Mouse (Mus musculus): ENCODE results near the gene Galnt7. TPM values are rescaled to one million over a fixed set of nuclear protein-coding genes. Genes with fewer than 3 reads are reported as not detected.

Galnt7 gene
- total and polyA plus RNA-seq, 3 experiments: 11.1 to 138 (median 18.5) TPM

DNA sequence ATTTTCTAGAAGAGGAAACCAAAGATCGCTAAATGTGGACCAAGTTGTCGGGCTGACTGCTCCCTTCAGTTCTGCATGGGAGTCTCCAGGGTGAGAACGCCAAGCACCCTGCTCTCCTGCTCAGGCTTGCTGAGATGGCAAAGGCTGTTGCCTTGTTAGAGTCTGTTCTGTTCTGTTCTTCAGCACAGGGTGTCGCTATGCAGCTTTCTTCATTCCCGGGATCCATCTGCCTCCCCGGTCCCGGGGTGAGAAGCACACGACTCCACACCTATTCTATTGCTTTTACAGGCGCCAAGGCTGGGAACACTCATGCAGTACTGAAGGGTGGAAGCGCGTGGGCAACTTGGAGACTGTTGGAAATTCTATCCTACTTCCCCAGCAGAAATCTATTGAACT, 83.4 kb downstream of the Galnt7 start:
- TF ChIP-seq MXI1 (IDR thresholded peaks at IDR 0.05; ENCODE audit: low read depth, low read length): no peak
- TF ChIP-seq ZNF384 (IDR thresholded peaks at IDR 0.05; ENCODE audit: low read depth, low read length): no peak
- no peak for TF ChIP-seq MYC (IDR thresholded peaks at IDR 0.05; ENCODE audit: low read depth, low read length)
- TF ChIP-seq RCOR1 (IDR thresholded peaks at IDR 0.05; ENCODE audit: low read depth, low read length): no peak
- TF ChIP-seq POLR2A (IDR thresholded peaks at IDR 0.05; ENCODE audit: control insufficient read depth in 1 of 2, insufficient read depth in 1 of 2, low read depth in 1 of 2, low read length in 2 of 2, poor library complexity in 1 of 2): no peak
- no peak for TF ChIP-seq USF1 (IDR thresholded peaks at IDR 0.05; ENCODE audit: low read depth, low read length)
- TF ChIP-seq CTCF (IDR thresholded peaks at IDR 0.05 in 2 of 3, conservative IDR thresholded peaks at IDR 0.05 in 1 of 3; ENCODE audit: control insufficient read depth in 1 of 3, insufficient read depth in 1 of 3, low read depth in 2 of 3, low read length in 3 of 3, poor library complexity in 1 of 3, severe bottlenecking in 1 of 3): no peak
- TF ChIP-seq TBP (IDR thresholded peaks at IDR 0.05; ENCODE audit: low read depth, low read length): no peak
- TF ChIP-seq GABPA (IDR thresholded peaks at IDR 0.05; ENCODE audit: low read depth, low read length): no peak
- no peak for TF ChIP-seq CHD1 (IDR thresholded peaks at IDR 0.05; ENCODE audit: low read depth, low read length)
- no peak for TF ChIP-seq ZMIZ1 (IDR thresholded peaks at IDR 0.05; ENCODE audit: low read depth, low read length)
- no peak for TF ChIP-seq HCFC1 (IDR thresholded peaks at IDR 0.05; ENCODE audit: low read depth, low read length)
- TF ChIP-seq POLR2AphosphoS5 (IDR thresholded peaks at IDR 0.05; ENCODE audit: borderline replicate concordance, low read depth, low read length): no peak
- no peak overlapping the region for H3K4me3 ChIP-seq (ENCODE audit: control insufficient read depth in 1 of 2, insufficient read depth in 1 of 2, low read depth in 2 of 2, low read length in 2 of 2)
- no peak for DNase-seq (ENCODE audit: low read depth, low spot score)
- peaks cover 2 to 11% of the 10 kb centered on the region in 2 experiments; a peak in 2 of 4 replicates for H3K4me1 ChIP-seq (ENCODE audit: control insufficient read depth in 1 of 2, insufficient read depth in 2 of 2, low read length in 2 of 2)
- no peaks in the 10 kb centered on the region for H3K9me3 ChIP-seq (replicated peaks; ENCODE audit: insufficient read depth, low read length)
- H3K9ac ChIP-seq (ENCODE audit: control insufficient read depth, low read depth, low read length, poor library complexity, severe bottlenecking): no peak overlapping the region
- no peaks in the 10 kb centered on the region for H3K79me2 ChIP-seq (ENCODE audit: control insufficient read depth, insufficient read depth, low read length, poor library complexity)
- H3K27me3 ChIP-seq (ENCODE audit: control insufficient read depth in 1 of 2, insufficient read depth in 2 of 2, low read length in 2 of 2): no peaks in the 10 kb centered on the region
- H3K36me3 ChIP-seq (ENCODE audit: control insufficient read depth in 1 of 2, insufficient read depth in 2 of 2, low read length in 2 of 2): peaks cover 0 to 10% of the 10 kb centered on the region in 2 experiments; a peak in 2 of 4 replicates
- no peak overlapping the region for H3K27ac ChIP-seq (ENCODE audit: control insufficient read depth, low read depth, low read length)

DNA sequence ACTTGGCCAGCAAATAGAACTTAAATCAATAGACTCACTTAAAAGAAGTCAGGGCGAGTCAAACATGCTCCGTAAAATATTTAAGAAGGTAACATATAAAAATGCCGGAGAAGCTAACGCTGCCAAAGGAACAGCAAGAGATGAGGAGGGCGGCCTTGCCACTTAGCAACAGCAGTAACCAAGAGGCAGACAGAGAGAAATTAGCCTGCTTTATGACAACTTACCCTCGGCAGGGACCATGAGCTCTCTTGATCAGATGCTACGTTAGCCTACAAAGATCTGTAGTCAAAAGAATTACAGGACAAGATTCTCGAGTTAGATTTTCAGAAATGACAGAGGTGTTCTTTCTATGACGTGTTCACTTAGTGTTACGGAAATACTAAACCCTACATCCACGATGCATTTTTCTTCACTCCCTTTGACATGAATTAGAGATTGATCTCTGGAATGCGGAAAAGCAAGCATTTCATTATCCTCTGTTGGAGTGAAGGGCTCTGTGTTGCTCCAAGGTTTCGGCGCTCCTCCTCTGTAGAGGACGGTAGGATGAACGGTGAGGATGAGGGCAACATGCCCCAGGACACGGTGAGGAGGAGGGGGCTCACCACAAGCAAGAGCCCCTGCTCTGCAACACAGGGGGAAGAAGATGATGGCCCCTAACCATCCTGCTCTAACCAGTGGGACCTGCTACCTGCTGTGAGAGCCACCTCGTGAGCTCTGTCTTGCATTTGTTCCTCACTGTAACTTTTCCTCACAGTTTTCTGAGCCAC, 84.0 kb downstream of the Galnt7 start:
- TF ChIP-seq CHD1 (IDR thresholded peaks at IDR 0.05; ENCODE audit: low read depth, low read length): no peak
- no peak for TF ChIP-seq MAFK (IDR thresholded peaks at IDR 0.05; ENCODE audit: borderline replicate concordance, low read depth, low read length)
- TF ChIP-seq TBP (IDR thresholded peaks at IDR 0.05; ENCODE audit: low read depth, low read length): no peak
- TF ChIP-seq SMC3 (IDR thresholded peaks at IDR 0.05; ENCODE audit: low read depth, low read length): no peak
- no peak for TF ChIP-seq POLR2A (IDR thresholded peaks at IDR 0.05; ENCODE audit: control insufficient read depth in 1 of 2, insufficient read depth in 1 of 2, low read depth in 1 of 2, low read length in 2 of 2, poor library complexity in 1 of 2)
- Histone ChIP-seq H3K36me3 (ENCODE audit: control insufficient read depth in 1 of 2, insufficient read depth in 2 of 2, low read length in 2 of 2) (peaks cover 0 to 10% of the 10 kb centered on the region in 2 experiments; a peak in 2 of 4 replicates), H3K79me2 (ENCODE audit: control insufficient read depth, insufficient read depth, low read length, poor library complexity) (no peaks in the 10 kb centered on the region), H3K27me3 (ENCODE audit: control insufficient read depth in 1 of 2, insufficient read depth in 2 of 2, low read length in 2 of 2) (no peaks in the 10 kb centered on the region), H3K9me3 (replicated peaks; ENCODE audit: insufficient read depth, low read length) (no peaks in the 10 kb centered on the region), H3K4me3 (ENCODE audit: control insufficient read depth in 1 of 2, insufficient read depth in 1 of 2, low read depth in 2 of 2, low read length in 2 of 2) (no peak overlapping the region), H3K27ac (ENCODE audit: control insufficient read depth, low read depth, low read length) (no peak overlapping the region), H3K9ac (ENCODE audit: control insufficient read depth, low read depth, low read length, poor library complexity, severe bottlenecking) (no peak overlapping the region), H3K4me1 (ENCODE audit: control insufficient read depth in 1 of 2, insufficient read depth in 2 of 2, low read length in 2 of 2) (peaks cover 2 to 11% of the 10 kb centered on the region in 2 experiments; a peak in 2 of 4 replicates)
- no peak for DNase-seq (ENCODE audit: low read depth, low spot score)

All from MEL (cell line).